Mouse (Mus musculus) induced T-regulatory cell, adult 2 months (primary cell): ENCODE results near the gene Gm29427.
A peak's percentile ranks its signal among the peaks of the same experiment; 100 is the strongest.

ENCODE experiments used
- DNase-seq: peaks from one replicate; pipeline ENCODE4 v3.0.0-alpha.2; 2012; ENCODE audit warnings: low read depth

The Gm29427 gene

DNA sequence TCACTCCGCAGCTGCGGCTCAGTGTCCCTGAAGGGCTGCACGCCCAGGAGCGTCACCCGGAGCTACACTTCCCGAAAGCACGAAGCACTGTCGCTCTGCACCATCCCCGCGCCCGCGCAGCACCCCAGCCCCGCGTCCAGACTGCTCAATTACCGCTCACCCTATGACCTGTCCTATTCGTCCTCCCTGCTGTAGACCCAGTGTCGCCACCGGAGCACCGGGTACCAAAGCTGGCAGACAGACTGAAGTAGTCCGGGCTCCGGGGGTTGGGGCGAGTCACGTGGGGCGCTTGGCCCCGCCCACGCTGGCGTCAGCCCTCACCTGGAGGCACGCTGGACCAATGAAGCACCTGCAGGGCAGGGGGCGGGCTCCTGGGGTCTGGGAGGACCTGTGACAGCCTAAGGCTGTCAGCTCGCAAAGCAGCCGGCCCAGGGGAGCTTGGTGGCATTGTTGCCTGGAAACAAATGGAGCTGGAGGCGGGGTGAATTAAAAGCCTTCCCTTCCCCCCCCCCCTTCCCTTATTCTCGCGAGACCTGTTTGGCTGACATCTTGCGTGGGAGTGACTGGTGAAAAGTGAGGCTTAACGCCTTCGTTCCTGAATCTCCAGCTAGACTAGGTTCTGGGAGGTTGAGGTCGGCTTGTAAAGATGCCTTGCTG is at the start of gene Gm29427:
TSS of gene Gm29427 (minus strand) at position 239 of the 657 bp plus-strand sequence.
- DNase-seq: peak; percentile 98

- DNase-seq: no peak
Observed at GRCm38 (mm10) chr1:130764027-130764461, 48.4 kb upstream of the Gm29427 start.

DNA sequence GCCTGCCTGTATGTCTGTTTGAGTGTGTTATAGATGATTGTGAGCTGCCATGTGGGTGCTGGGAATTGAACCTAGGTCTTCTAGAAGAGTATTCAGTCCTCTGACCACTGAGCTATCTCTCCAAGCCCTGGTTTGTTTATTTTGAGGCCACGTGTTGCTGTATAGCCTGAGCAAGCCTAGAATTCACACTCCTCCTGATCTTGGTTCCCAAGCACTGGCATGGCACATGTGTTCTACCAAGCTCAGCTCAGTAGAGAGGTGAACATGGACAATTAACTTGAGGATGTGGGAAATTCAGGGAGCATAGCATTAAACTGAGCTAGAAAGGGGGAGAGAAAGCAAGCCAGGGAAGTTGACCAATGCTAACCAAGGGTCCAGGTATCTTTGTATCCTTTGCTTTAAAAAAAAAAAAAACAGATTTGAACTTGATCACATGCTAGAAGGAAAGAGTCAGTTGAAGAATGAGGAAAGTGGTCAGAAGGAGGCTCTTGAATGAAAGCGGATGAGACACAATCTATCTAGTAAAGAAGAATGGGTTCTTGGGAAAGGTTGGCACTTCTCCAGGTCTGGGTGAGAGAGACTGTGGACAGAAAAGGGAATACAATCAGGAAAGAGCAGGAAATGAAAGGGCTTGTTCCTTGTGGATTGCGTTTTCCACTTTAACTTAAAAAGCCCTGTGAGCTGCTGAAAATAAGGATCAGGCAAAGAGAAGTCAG is 46.6 kb upstream of the Gm29427 start:
- DNase-seq: no peak

- DNase-seq: no peak
Observed at GRCm38 (mm10) chr1:130761597-130761996, 46.0 kb upstream of the Gm29427 start.

DNA sequence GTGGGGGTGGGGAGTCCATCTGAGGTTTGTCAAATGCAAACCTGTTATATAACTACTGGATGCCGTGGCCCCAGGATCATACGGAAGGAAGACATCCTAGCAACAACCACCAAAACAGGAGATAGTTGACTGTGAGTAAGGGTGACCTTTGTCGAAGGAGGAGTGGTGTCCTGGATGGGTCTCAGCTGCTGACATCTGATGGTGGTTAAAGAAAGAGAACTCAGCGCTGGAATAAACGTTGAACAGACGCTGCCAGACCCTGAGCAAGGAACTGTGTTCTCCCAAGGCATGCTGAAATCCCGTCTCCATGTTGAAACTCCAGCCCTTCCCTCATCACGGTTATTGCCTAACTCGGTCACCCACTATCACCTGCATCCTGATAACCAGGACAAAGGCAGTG is 44.1 kb upstream of the Gm29427 start:
- DNase-seq: no peak

DNA sequence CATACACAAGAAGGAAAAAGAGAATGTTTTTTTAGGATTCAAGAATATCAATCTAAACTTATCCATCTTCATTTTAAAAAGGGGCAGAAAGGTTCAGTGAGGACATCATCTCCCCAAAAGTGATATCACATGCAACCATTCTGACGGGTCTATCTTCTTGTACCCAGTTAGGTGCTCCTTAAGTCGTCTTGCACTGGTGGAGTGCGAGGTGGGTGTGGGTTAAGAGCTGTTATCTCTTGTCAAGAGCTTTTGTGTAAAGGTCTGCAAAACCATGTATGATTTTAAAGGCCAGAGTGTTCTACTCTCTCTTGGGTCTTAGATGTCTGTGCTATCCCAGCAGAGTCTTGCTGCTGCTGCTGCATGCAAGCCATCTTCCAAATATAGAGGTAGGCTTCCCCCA is 31.2 kb upstream of the Gm29427 start:
- DNase-seq: no peak

- no peak for DNase-seq
Observed at GRCm38 (mm10) chr1:130745591-130745990, 30.0 kb upstream of the Gm29427 start.

DNA sequence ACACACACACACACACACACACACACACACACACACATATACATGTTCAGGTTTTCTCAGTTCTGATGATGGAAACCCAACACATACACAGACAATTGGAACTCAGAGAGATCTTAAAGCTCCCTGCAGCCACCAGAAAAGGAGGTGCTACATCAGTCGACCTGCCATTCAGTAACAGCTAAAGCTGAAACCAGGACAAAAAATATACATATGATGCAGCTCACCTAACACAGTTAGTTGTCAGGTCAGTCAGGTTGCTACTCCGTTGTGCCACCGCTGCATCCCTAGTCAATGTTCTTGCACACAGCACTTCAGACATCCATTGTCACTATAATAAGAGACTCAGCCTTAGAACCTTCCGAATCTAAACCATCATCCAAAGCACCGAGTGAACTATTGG is 29.4 kb upstream of the Gm29427 start:
- DNase-seq: no peak

DNA sequence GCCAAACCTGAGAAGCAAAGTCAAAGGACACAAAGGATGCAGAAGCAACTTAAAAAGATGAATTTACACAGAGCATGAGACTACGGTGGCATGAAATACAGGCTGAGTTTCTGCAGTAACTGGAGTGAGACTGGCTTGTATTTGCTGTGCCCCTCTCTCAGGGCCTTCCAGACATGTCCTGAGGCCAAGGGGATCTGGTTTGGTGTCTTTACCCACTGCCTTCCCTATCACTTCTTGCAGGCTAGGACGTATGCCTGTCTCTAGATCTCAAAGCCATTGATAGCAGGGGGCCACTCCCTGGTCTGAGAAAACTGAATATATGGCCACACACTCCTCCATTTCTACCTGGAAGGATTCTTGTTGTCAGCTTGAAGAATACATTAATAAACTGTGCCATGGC is 28.6 kb upstream of the Gm29427 start:
- DNase-seq: no peak

- DNase-seq: no peak
Observed at GRCm38 (mm10) chr1:130743775-130744174, 28.2 kb upstream of the Gm29427 start.

GRCm38 (mm10) chr1:130742201-130742600 is 26.6 kb upstream of the Gm29427 start:
- no peak for DNase-seq

GRCm38 (mm10) chr1:130740781-130741720 is 25.5 kb upstream of the Gm29427 start:
- DNase-seq: no peak

DNA sequence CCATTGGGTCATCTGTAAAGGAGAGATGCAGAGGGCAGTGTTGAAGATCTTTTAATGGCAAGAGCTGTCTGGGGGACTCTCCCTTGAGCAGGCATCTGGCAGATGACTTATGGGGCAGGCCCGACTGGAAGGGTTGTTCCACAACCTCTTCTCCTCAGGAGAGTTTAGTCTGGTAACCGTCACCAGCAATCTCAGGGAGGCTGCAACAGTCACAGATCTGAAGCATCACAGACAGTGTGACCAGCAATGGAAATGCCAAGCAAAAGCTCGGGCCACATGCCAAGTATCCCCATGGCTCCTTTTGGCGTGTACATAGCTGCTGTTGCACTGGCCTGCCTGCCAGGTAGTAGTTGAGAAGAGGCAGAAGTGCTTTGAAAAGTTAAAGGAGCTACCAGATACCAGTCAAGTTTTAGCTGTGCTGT is 24.6 kb upstream of the Gm29427 start:
- DNase-seq: no peak

GRCm38 (mm10) chr1:130739636-130740035 is 24.0 kb upstream of the Gm29427 start:
- DNase-seq: no peak

GRCm38 (mm10) chr1:130738551-130739106 is 23.0 kb upstream of the Gm29427 start:
- no peak for DNase-seq

DNA sequence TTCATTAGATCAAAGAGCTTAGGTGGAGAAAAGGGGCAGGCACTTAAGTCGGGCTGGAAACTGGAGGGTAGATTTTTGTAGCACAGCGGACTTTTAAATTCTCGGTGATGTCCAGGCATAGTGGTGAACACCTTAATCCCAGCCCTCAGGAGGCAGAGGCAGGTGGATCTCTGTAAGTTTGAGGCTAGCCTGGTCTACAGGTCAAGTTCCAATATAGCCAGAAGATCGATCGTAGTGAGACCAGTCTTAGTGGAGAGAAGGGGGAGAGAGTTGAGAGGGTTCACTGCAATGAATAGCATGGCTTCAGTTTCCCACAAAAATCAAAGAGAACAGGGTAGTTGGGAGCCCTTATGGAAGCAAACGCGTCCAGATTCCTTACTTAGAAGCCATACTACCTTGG is 22.3 kb upstream of the Gm29427 start:
- no peak for DNase-seq

DNA sequence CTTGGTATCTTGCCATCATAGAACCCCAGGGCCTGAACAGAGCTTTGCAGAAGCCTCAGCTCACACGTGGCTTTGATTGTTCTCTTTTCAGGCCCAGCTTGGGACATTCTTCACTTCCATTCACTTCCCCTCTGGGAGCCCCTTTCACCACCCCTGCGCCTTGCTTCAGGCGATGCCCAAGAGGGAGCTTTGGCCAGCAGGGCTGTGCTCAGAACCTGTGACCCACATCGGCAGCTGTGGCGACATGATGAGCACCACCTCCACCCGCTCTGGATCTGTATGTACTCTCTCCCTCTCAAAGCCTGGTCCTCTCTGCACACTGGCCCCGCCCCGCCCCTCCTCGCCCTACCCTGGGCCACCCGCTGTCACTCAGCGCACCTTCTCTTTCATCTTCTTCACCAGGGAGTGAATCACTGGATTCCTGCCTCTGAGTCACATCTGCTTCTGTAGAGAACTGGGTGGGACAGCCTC is 21.8 kb upstream of the Gm29427 start:
- DNase-seq: no peak

GRCm38 (mm10) chr1:130734852-130735251 is 19.3 kb upstream of the Gm29427 start:
- DNase-seq: no peak

- no peak for DNase-seq
Observed at GRCm38 (mm10) chr1:130734452-130734851, 18.9 kb upstream of the Gm29427 start.

DNA sequence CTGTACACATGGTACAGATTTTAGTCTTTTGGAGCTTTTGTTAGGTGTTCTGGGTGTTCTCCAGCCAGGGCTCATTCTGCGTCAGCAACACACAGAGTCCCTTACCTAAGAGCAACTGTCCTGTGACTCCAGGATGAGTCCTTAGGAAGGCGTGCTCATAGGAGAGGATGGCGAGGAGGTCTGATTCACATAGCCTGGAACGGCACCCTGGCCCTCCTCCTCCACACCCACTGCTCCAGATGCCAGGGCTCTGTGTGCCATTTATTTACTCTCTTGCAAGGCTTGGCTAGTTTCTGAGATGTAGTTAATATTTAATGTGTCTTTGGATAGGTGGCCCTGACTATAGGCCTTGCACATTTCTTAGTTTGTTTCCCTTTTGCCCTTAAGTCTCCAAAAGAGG is 18.1 kb upstream of the Gm29427 start:
- no peak for DNase-seq

GRCm38 (mm10) chr1:130732706-130733658 is 17.4 kb upstream of the Gm29427 start:
- DNase-seq: no peak
